Mouse (Mus musculus) MEL (cell line): ENCODE results near the gene Acsl3. TPM values are rescaled to one million over a fixed set of nuclear protein-coding genes. Genes with fewer than 3 reads are reported as not detected.

Experiments
- DNase-seq: peaks from one replicate; pipeline ENCODE4 v3.0.0; 2011; ENCODE audit warnings: low read depth, low spot score
- H3K27ac ChIP-seq: 2 replicates; pipeline ENCODE4 v1.5.1; 2012; ENCODE audit warnings: low read depth, mild to moderate bottlenecking, control low read depth, low read length, moderate library complexity; ENCODE audit not compliant: control insufficient read depth
- H3K27me3 ChIP-seq, 2 experiments: fragments of 150-350 bp in 1 of 2; sonication (generic) in 1 of 2; 2 replicates each; pipeline ENCODE4 v1.6.1; 2012; ENCODE audit warnings: low read length in 2 of 2, mild to moderate bottlenecking in 2 of 2, improper control_type of control experiment in 1 of 2, moderate library complexity in 1 of 2; ENCODE audit not compliant: insufficient read depth in 2 of 2, control insufficient read depth in 1 of 2
- H3K36me3 ChIP-seq, 2 experiments: 2 replicates each; pipeline ENCODE4 v1.6.1; 2012 to 2014; ENCODE audit warnings: low read length in 2 of 2, improper control_type of control experiment in 1 of 2, inconsistent platforms in 1 of 2, mild to moderate bottlenecking in 1 of 2; ENCODE audit not compliant: insufficient read depth in 2 of 2, control insufficient read depth in 1 of 2
- H3K4me1 ChIP-seq, 2 experiments: fragments of 150-350 bp in 1 of 2; sonication (generic) in 1 of 2; 2 replicates each; pipeline ENCODE4 v1.6.1; 2012; ENCODE audit warnings: low read length in 2 of 2, improper control_type of control experiment in 1 of 2, mild to moderate bottlenecking in 1 of 2; ENCODE audit not compliant: insufficient read depth in 2 of 2, control insufficient read depth in 1 of 2
- H3K4me3 ChIP-seq, 2 experiments: fragments of 150-350 bp in 1 of 2; sonication (generic) in 1 of 2; 2 replicates each; pipeline ENCODE4 v1.5.1; 2012; ENCODE audit warnings: low read depth in 2 of 2, low read length in 2 of 2, mild to moderate bottlenecking in 2 of 2, moderate library complexity in 2 of 2, control low read depth in 1 of 2, improper control_type of control experiment in 1 of 2; ENCODE audit not compliant: control insufficient read depth in 1 of 2, insufficient read depth in 1 of 2
- H3K79me2 ChIP-seq: 2 replicates; pipeline ENCODE4 v1.6.1; 2012; ENCODE audit warnings: mild to moderate bottlenecking, low read length, moderate library complexity; ENCODE audit not compliant: control insufficient read depth, poor library complexity, insufficient read depth
- H3K9ac ChIP-seq: 2 replicates; pipeline ENCODE4 v1.6.1; 2012; ENCODE audit warnings: low read depth, mild to moderate bottlenecking, control low read depth, low read length, moderate library complexity; ENCODE audit not compliant: control insufficient read depth, poor library complexity, severe bottlenecking
- H3K9me3 ChIP-seq: fragments of 150-350 bp; sonication (generic); replicated peaks from 2 replicates; pipeline ENCODE4 v1.6.1; 2012; ENCODE audit warnings: mild to moderate bottlenecking, low read length, improper control_type of control experiment, moderate library complexity; ENCODE audit not compliant: insufficient read depth
- CTCF ChIP-seq, 3 experiments: IDR thresholded peaks in 2 of 3; conservative IDR thresholded peaks in 1 of 3; 2 replicates each; pipeline ENCODE4 v1.5.1; 2011 to 2012; ENCODE audit warnings: low read length in 3 of 3, low read depth in 2 of 3, mild to moderate bottlenecking in 2 of 3, improper control_type of control experiment in 1 of 3, inconsistent platforms in 1 of 3, mixed read lengths in 1 of 3, moderate library complexity in 1 of 3; ENCODE audit not compliant: control insufficient read depth in 1 of 3, insufficient read depth in 1 of 3, poor library complexity in 1 of 3, severe bottlenecking in 1 of 3
- ELF1 ChIP-seq: IDR thresholded peaks from 2 replicates; pipeline ENCODE4 v1.6.1; 2014; ENCODE audit warnings: low read depth, mild to moderate bottlenecking, inconsistent platforms, low read length, improper control_type of control experiment, moderate library complexity
- EP300 ChIP-seq, 2 experiments: IDR thresholded peaks; 2 replicates each; pipeline ENCODE4 v1.6.1; 2011; ENCODE audit warnings: improper control_type of control experiment in 2 of 2, low read length in 2 of 2, low read depth in 1 of 2, mild to moderate bottlenecking in 1 of 2
- ETS1 ChIP-seq: IDR thresholded peaks from 2 replicates; pipeline ENCODE4 v1.6.1; 2012; ENCODE audit warnings: low read depth, mild to moderate bottlenecking, inconsistent platforms, low read length, improper control_type of control experiment, moderate library complexity
- GABPA ChIP-seq: IDR thresholded peaks from 2 replicates; pipeline ENCODE4 v1.6.1; 2012; ENCODE audit warnings: low read depth, mild to moderate bottlenecking, inconsistent platforms, low read length, improper control_type of control experiment, moderate library complexity
- HCFC1 ChIP-seq: IDR thresholded peaks from 2 replicates; pipeline ENCODE4 v1.6.1; 2012; ENCODE audit warnings: low read depth, mild to moderate bottlenecking, inconsistent platforms, low read length, improper control_type of control experiment, moderate library complexity
- KAT2A ChIP-seq: conservative IDR thresholded peaks from 2 replicates; pipeline ENCODE4 v1.6.1; 2012; ENCODE audit warnings: low read depth, low read length, improper control_type of control experiment, inconsistent platforms
- MAFK ChIP-seq: IDR thresholded peaks from 2 replicates; pipeline ENCODE4 v1.6.1; 2011; ENCODE audit warnings: low read depth, mild to moderate bottlenecking, low read length, improper control_type of control experiment, borderline replicate concordance
- MAX ChIP-seq: IDR thresholded peaks from 2 replicates; pipeline ENCODE4 v1.6.1; 2011; ENCODE audit warnings: low read length, improper control_type of control experiment
- MEF2A ChIP-seq: IDR thresholded peaks from 2 replicates; pipeline ENCODE4 v1.6.1; 2014; ENCODE audit warnings: low read depth, mild to moderate bottlenecking, inconsistent platforms, low read length, improper control_type of control experiment; ENCODE audit not compliant: poor library complexity, insufficient replicate concordance, severe bottlenecking; ENCODE audit errors: extremely low read depth
- MYB ChIP-seq: IDR thresholded peaks from 2 replicates; pipeline ENCODE4 v1.6.1; 2011; ENCODE audit warnings: mild to moderate bottlenecking, low read depth, low read length, improper control_type of control experiment
- MYC ChIP-seq: IDR thresholded peaks from 2 replicates; pipeline ENCODE4 v1.6.1; 2011; ENCODE audit warnings: low read depth, mild to moderate bottlenecking, low read length, improper control_type of control experiment, moderate library complexity
- POLR2A ChIP-seq, 2 experiments: IDR thresholded peaks; 2 replicates each; pipeline ENCODE4 v1.6.1; 2011 to 2012; ENCODE audit warnings: low read length in 2 of 2, mild to moderate bottlenecking in 2 of 2, control low read depth in 1 of 2, improper control_type of control experiment in 1 of 2, low read depth in 1 of 2, moderate library complexity in 1 of 2; ENCODE audit not compliant: control insufficient read depth in 1 of 2, insufficient read depth in 1 of 2, poor library complexity in 1 of 2
- RAD21 ChIP-seq: IDR thresholded peaks from 2 replicates; pipeline ENCODE4 v1.6.1; 2011; ENCODE audit warnings: mild to moderate bottlenecking, low read depth, low read length, improper control_type of control experiment
- SMC3 ChIP-seq: IDR thresholded peaks from 2 replicates; pipeline ENCODE4 v1.6.1; 2011; ENCODE audit warnings: low read depth, low read length, improper control_type of control experiment
- TAL1 ChIP-seq: IDR thresholded peaks from 2 replicates; pipeline ENCODE4 v1.6.1; 2012; ENCODE audit warnings: mild to moderate bottlenecking, inconsistent platforms, low read length, moderate library complexity, mixed read lengths
- USF1 ChIP-seq: IDR thresholded peaks from 2 replicates; pipeline ENCODE4 v1.6.1; 2014; ENCODE audit warnings: low read depth, mild to moderate bottlenecking, inconsistent platforms, low read length, improper control_type of control experiment, moderate library complexity
- USF2 ChIP-seq, 2 experiments: IDR thresholded peaks; 2 replicates each; pipeline ENCODE4 v1.6.1; 2011 to 2012; ENCODE audit warnings: improper control_type of control experiment in 2 of 2, low read length in 2 of 2, borderline replicate concordance in 1 of 2, inconsistent platforms in 1 of 2, low read depth in 1 of 2, mild to moderate bottlenecking in 1 of 2; ENCODE audit not compliant: insufficient read depth in 1 of 2
- ZC3H11A ChIP-seq: IDR thresholded peaks from 2 replicates; pipeline ENCODE4 v1.6.1; 2012; ENCODE audit warnings: low read depth, mild to moderate bottlenecking, inconsistent platforms, low read length, improper control_type of control experiment
- ZKSCAN1 ChIP-seq: IDR thresholded peaks from 2 replicates; pipeline ENCODE4 v1.6.1; 2012; ENCODE audit warnings: low read depth, mild to moderate bottlenecking, inconsistent platforms, low read length, improper control_type of control experiment, moderate library complexity
- ZNF384 ChIP-seq: IDR thresholded peaks from 2 replicates; pipeline ENCODE4 v1.6.1; 2012; ENCODE audit warnings: low read depth, mild to moderate bottlenecking, inconsistent platforms, low read length, improper control_type of control experiment
- polyA plus RNA-seq, 2 experiments: library from polyadenylated mRNA; stranded (reverse) in 1 of 2; unstranded in 1 of 2; fragments of >175 nt in 1 of 2; fragments of >200 nt in 1 of 2; gene quantifications; 2 replicates each; pipeline versions ENCODE4 v1.2.1 to v1.2.4; 2012; ENCODE audit warnings: low replicate concordance in 2 of 2, low read depth in 1 of 2; ENCODE audit not compliant: insufficient read length in 2 of 2, insufficient read depth in 1 of 2, missing spikeins in 1 of 2
- total RNA-seq: library from RNA; depleted of rRNA; stranded (reverse); fragments of 300-350 nt; gene quantifications from 2 replicates; pipeline ENCODE4 v1.2.3, GENCODE M21; 2012

Acsl3 gene
- total and polyA plus RNA-seq, 3 experiments = 32.9 to 38.9 TPM; not detected in 1

DNA sequence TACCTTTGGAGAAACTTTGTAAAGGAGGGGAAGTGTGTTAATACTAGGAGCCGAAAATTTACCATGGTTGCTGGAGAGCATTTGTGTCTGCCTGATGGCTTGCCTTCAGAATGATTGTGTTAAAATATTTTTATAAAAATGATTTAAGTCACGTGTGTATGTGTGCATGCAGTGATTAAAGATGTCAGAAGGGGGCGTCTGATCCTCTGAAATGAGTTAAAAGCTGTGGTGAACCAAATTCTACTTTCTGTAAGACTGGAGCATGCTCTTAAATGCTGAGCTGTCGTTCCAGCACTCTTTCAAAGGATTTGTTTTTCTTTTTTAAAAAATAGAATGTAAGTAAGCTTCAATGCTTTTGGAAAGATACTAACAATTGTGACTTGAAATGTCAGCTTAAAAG is 49.7 kb downstream of the Acsl3 start:
- peak; percentile 59 for DNase-seq
- Histone ChIP-seq H3K27ac (no peak overlapping the region), H3K36me3 (peaks cover 0 to 2% of the 10 kb centered on the region in 2 experiments; a peak in 2 of 4 replicates), H3K79me2 (no peaks in the 10 kb centered on the region), H3K9ac (no peak overlapping the region), H3K4me3 (no peak overlapping the region), H3K27me3 (no peaks in the 10 kb centered on the region), H3K4me1 (no peaks in the 10 kb centered on the region), H3K9me3 (no peaks in the 10 kb centered on the region)
- TF ChIP-seq MYC (0 out of 2 replicates have a peak, but pooled peaks have one; percentile 30), SMC3 (0 out of 2 replicates have a peak, but pooled peaks have one; percentile 31), RAD21 (peak; percentile 29), MEF2A (no peak), USF2 (IDR thresholded peaks at IDR 0.05; ENCODE audit: borderline replicate concordance in 1 of 2, insufficient read depth in 1 of 2, low read depth in 1 of 2, low read length in 2 of 2) (no peak), ZNF384 (no peak), CTCF (IDR thresholded peaks at IDR 0.05 in 2 of 3, conservative IDR thresholded peaks at IDR 0.05 in 1 of 3; ENCODE audit: control insufficient read depth in 1 of 3, insufficient read depth in 1 of 3, low read depth in 2 of 3, low read length in 3 of 3, poor library complexity in 1 of 3, severe bottlenecking in 1 of 3) (peak in 2 of 3 experiments; percentile 26 to 41; a peak in 3 of 6 replicates), USF1 (peak; percentile 44; the same call in 1 of the 2 replicates), TAL1 (no peak)

- no peaks in the 10 kb centered on the region for H3K9me3 ChIP-seq
- TF ChIP-seq ZKSCAN1 (no peak), SMC3 (no peak), KAT2A (no peak), EP300 (IDR thresholded peaks at IDR 0.05; ENCODE audit: low read depth in 1 of 2, low read length in 2 of 2) (no peak), CTCF (IDR thresholded peaks at IDR 0.05 in 2 of 3, conservative IDR thresholded peaks at IDR 0.05 in 1 of 3; ENCODE audit: control insufficient read depth in 1 of 3, insufficient read depth in 1 of 3, low read depth in 2 of 3, low read length in 3 of 3, poor library complexity in 1 of 3, severe bottlenecking in 1 of 3) (no peak), ELF1 (no peak), GABPA (no peak), MAX (no peak), TAL1 (no peak), MAFK (no peak), ZNF384 (no peak), ETS1 (no peak), ZC3H11A (no peak), MYB (no peak), HCFC1 (no peak), POLR2A (IDR thresholded peaks at IDR 0.05; ENCODE audit: control insufficient read depth in 1 of 2, insufficient read depth in 1 of 2, low read depth in 1 of 2, low read length in 2 of 2, poor library complexity in 1 of 2) (no peak), USF1 (no peak), USF2 (IDR thresholded peaks at IDR 0.05; ENCODE audit: borderline replicate concordance in 1 of 2, insufficient read depth in 1 of 2, low read depth in 1 of 2, low read length in 2 of 2) (no peak)
- H3K27me3 ChIP-seq = no peaks in the 10 kb centered on the region
- no peak overlapping the region for H3K4me3 ChIP-seq
- H3K79me2 ChIP-seq = no peaks in the 10 kb centered on the region
- no peak overlapping the region for H3K27ac ChIP-seq
- H3K4me1 ChIP-seq = no peaks in the 10 kb centered on the region
- H3K36me3 ChIP-seq = no peaks in the 10 kb centered on the region; a peak in 1 of 4 replicates
- H3K9ac ChIP-seq = no peak overlapping the region
- DNase-seq = no peak
Observed at GRCm38 (mm10) chr1:78710026-78710425, 52.4 kb downstream of the Acsl3 start.
